Mouse (Mus musculus) heart, embryonic 11.5 days (tissue): ENCODE results near the gene Nfix. TPM values are rescaled to one million over a fixed set of nuclear protein-coding genes. Genes with fewer than 3 reads are reported as not detected.

Source experiments
- ATAC-seq: fragments of 200-750 bp; cut with Nextera tagmentation; replicated peaks from 2 replicates; pipeline ENCODE4 v1.8.0; 2017; ENCODE audit warnings: moderate library complexity; ENCODE audit not compliant: insufficient number of reproducible peaks, low FRiP score, low TSS enrichment
- H3K27ac ChIP-seq: fragments of 300-500 bp; sonication (generic); 2 replicates; pipeline ENCODE4 v1.5.1; 2014; ENCODE audit warnings: mild to moderate bottlenecking, low read depth, low read length
- H3K27me3 ChIP-seq: fragments of 300-500 bp; sonication (generic); 2 replicates; pipeline ENCODE4 v1.6.1; 2014; ENCODE audit warnings: mild to moderate bottlenecking, low read length, mixed read lengths; ENCODE audit not compliant: control insufficient read depth, insufficient read depth
- H3K36me3 ChIP-seq: fragments of 300-500 bp; sonication (generic); 2 replicates; pipeline ENCODE4 v1.6.1; 2014; ENCODE audit warnings: mild to moderate bottlenecking, low read length, moderate library complexity, mixed read lengths; ENCODE audit not compliant: control insufficient read depth, insufficient read depth
- H3K4me1 ChIP-seq: fragments of 300-500 bp; sonication (generic); 2 replicates; pipeline ENCODE4 v1.6.1; 2014; ENCODE audit warnings: low read length; ENCODE audit not compliant: control insufficient read depth, insufficient read depth
- H3K4me2 ChIP-seq: fragments of 300-500 bp; sonication (generic); 2 replicates; pipeline ENCODE4 v1.6.1; 2014; ENCODE audit warnings: mild to moderate bottlenecking, moderate library complexity
- H3K4me3 ChIP-seq: fragments of 300-500 bp; sonication (generic); 2 replicates; pipeline ENCODE4 v1.5.1; 2014; ENCODE audit warnings: low read depth, low read length
- H3K9ac ChIP-seq: fragments of 300-500 bp; sonication (generic); 2 replicates; pipeline ENCODE4 v1.6.1; 2014; ENCODE audit warnings: mild to moderate bottlenecking, low read depth, low read length, moderate library complexity
- H3K9me3 ChIP-seq: fragments of 300-500 bp; sonication (generic); replicated peaks from 2 replicates; pipeline ENCODE4 v1.6.1; 2016; ENCODE audit warnings: low read length; ENCODE audit not compliant: control insufficient read depth
- WGBS: fragments of 180-500 bp; shearing (Covaris S2); extraction: QIAGEN DNeasy Blood & Tissue Kit; methylation state at CpG from one replicate; pipeline ENCODE4 v1.1.7; 2014; ENCODE audit not compliant: insufficient replicate concordance; 5-methylcytosine and 5-hydroxymethylcytosine counted together
- polyA plus RNA-seq: library from polyadenylated mRNA; unstranded; fragments of >200 nt; fragmentation: Nextera tagmentation; extraction: Ambion mirVana; gene quantifications from 2 replicates; pipeline ENCODE4 v1.2.1, GENCODE M21; 2014

Nfix gene
- polyA plus RNA-seq: 6.1 and 7.6 TPM in 2 replicates

- no peak; the same call in 1 of the 2 replicates for ATAC-seq
- peak within 1 kb of the TSS; percentile 99 for H3K4me2 ChIP-seq
- peak within 1 kb of the TSS; percentile 80 for H3K9ac ChIP-seq
- no peak within 1 kb of the TSS; the same call in 1 of the 2 replicates for H3K27ac ChIP-seq
- H3K27me3 ChIP-seq: peaks cover 84% of the 10 kb centered on the region
- H3K36me3 ChIP-seq: no peaks in the 10 kb centered on the region
- H3K9me3 ChIP-seq: no peaks in the 10 kb centered on the region
- H3K4me3 ChIP-seq: peak within 1 kb of the TSS; percentile 68
- peaks cover 7% of the 10 kb centered on the region; the same call in 1 of the 2 replicates for H3K4me1 ChIP-seq
- WGBS: 4% methylated on average over 37 of the region's 125 CpGs
These were observed at the start of gene Nfix for GRCm38 (mm10) chr8:84799999-84800831. TSS of gene Nfix (minus strand) at chr8:84800344.

DNA sequence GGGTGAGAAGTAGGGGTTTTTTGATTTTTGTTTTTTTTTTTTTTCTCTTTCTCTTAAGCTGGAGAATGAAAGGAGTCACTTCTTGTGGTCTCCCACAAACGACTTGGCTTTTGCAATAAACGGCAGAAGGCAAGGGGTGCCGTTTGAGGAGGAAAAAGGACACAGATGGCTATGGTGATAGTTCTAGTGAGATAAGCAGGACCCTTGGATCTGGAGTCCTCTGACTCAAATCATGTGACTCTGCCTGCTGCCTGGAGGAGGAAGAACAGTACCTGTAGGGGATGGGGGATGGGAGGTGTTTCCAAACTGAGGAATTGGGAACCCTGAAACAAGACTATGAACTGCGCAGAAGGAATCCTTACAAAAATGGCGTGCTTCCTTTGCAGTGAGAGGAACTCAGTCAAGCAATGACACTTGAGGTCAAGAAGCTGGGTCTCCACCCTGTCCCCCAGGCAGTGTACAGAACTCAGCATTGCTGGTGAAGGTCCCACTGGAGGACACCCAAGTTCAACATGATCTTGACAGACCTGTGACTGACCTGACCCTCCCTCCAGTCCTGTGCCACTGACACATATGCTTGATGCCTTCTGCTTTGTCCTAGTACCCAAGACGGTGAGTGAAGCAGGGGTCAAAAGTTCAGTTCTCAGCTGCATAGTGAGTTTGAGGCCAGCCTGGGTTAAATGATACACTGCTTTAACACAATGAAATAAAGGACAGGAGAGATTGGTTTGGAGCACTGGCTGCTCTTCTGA, 47.7 kb upstream of the Nfix start:
- H3K27ac ChIP-seq: peak overlapping the region; percentile 85
- H3K36me3 ChIP-seq: peaks cover 17% of the 10 kb centered on the region
- H3K4me1 ChIP-seq: peaks cover 22% of the 10 kb centered on the region
- WGBS: 42% methylated on average over 6 of the region's 6 CpGs
- no peaks in the 10 kb centered on the region for H3K9me3 ChIP-seq
- H3K27me3 ChIP-seq: no peaks in the 10 kb centered on the region
- peak overlapping the region; percentile 97 for H3K4me3 ChIP-seq
- ATAC-seq: no peak
- peak overlapping the region; percentile 84 for H3K9ac ChIP-seq
- H3K4me2 ChIP-seq: peak overlapping the region; percentile 79

GRCm38 (mm10) chr8:84846722-84847572, 46.8 kb upstream of the Nfix start, which contains the start of gene Calr:
TSS of gene Calr (minus strand) at chr8:84846934.
- Histone ChIP-seq H3K36me3 (peaks cover 23% of the 10 kb centered on the region), H3K9me3 (no peaks in the 10 kb centered on the region), H3K27me3 (no peaks in the 10 kb centered on the region), H3K4me1 (peaks cover 28% of the 10 kb centered on the region), H3K4me2 (peak within 1 kb of the TSS; percentile 79), H3K27ac (peak within 1 kb of the TSS; percentile 85), H3K9ac (peak within 1 kb of the TSS; percentile 99), H3K4me3 (peak within 1 kb of the TSS; percentile 97)
- peak; percentile 99 for ATAC-seq
- under 1% methylated on average over 55 of the region's 55 CpGs for WGBS

- peak; percentile 9; the same call in 1 of the 2 replicates for ATAC-seq
- peaks cover 28% of the 10 kb centered on the region for H3K4me1 ChIP-seq
- peak overlapping the region; percentile 97 for H3K4me3 ChIP-seq
- H3K4me2 ChIP-seq: peak overlapping the region; percentile 69
- no peaks in the 10 kb centered on the region for H3K27me3 ChIP-seq
- peak overlapping the region; percentile 82 for H3K27ac ChIP-seq
- H3K36me3 ChIP-seq: peaks cover 30% of the 10 kb centered on the region
- under 1% methylated on average over 30 of the region's 30 CpGs for WGBS
- H3K9ac ChIP-seq: peak overlapping the region; percentile 99
- H3K9me3 ChIP-seq: no peaks in the 10 kb centered on the region
These were observed 46.1 kb upstream of the Nfix start for GRCm38 (mm10) chr8:84846094-84846721.

DNA sequence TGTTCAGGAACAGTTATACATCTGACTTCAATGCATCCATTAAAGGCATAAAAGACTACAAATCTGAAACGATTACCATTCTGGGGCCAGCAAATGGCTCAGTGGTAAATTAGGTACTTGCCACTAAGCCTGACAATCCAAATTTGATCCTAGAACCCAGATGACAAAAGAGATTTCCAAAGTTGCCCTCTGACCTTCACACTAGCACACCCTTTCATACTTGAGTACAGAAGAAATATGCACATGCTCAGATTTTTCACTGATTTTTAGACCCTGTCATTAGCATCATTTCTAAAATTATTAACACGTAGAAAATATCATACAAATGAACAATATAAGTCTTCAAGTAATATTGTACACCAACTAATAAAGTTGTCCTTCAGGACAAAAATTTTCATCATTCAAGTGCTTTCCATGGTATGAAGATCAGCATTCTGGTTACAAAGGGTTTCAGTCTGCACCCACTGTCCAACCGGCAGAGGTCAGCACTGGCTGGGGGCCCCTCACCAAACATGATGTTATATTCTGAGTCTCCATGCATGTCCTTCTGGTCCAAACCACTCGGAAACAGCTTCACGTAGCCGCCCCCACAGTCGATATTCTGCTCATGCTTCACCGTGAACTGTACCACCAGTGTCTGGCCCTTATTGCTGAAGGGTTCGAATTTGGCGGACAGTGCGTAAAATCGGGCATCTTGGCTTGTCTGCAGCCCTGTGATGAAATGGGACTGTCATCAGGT, 45.4 kb upstream of the Nfix start:
- Histone ChIP-seq H3K4me3 (peak overlapping the region; percentile 97), H3K27ac (peak overlapping the region; percentile 82), H3K36me3 (peaks cover 30% of the 10 kb centered on the region), H3K9me3 (no peaks in the 10 kb centered on the region), H3K4me2 (peak overlapping the region; percentile 69), H3K9ac (peak overlapping the region; percentile 99), H3K27me3 (no peaks in the 10 kb centered on the region), H3K4me1 (peaks cover 28% of the 10 kb centered on the region)
- ATAC-seq: no peak
- 15% methylated on average over 12 of the region's 12 CpGs for WGBS

DNA sequence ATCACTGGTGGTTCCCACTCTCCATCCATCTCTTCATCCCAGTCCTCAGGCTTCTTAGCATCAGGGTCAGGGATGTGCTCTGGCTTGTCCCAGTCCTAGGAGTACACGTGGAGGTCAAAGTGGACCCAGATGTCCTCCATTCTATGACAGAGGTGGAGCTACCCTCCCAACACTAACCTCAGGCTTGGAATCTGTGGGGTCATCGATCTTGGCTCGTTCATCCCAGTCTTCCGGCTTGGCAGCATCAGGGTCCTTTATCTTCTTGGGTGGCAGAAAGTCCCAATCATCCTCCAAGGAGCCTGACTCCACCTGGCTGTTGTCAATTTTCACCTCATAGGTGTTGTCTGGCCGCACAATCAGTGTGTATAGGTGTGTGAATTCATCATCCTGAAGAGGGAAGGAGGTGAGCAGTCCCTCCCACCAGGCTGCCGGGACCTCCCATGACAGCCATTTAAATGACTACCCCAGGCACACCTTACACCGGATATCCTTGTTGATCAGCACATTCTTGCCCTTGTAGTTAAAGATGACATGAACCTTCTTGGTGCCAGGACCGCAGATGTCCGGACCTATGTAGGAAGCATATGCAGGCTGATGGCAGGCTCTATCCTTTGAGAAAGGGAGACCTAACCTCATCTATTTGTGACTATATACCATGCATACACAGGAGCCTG, 44.4 kb upstream of the Nfix start:
- H3K36me3 ChIP-seq: peaks cover 30% of the 10 kb centered on the region
- H3K27ac ChIP-seq: no peak overlapping the region
- H3K27me3 ChIP-seq: no peaks in the 10 kb centered on the region
- peaks cover 30% of the 10 kb centered on the region for H3K4me1 ChIP-seq
- H3K4me2 ChIP-seq: peak overlapping the region; percentile 69
- H3K9ac ChIP-seq: peak overlapping the region; percentile 99
- no peak for ATAC-seq
- no peaks in the 10 kb centered on the region for H3K9me3 ChIP-seq
- peak overlapping the region; percentile 97 for H3K4me3 ChIP-seq
- WGBS: 85% methylated on average over 9 of the region's 9 CpGs

DNA sequence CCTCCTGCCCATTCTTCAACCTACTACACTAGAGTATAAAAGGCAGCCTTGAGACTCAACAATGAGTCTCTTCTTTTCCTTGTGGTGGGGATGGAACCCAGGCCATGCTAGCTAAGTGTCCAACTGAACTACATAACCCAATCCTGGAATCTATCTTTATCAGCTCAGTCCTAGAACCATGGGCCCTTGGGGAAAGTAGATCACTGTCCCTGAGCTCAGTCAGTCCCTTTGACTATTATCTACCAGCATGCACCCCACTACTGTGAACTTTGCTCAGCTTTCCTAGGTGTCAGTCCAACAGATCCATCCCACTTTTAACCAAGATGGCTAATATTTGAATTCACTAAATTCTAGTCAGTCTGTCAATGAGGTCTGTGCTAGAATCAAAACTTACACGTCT, 41.4 kb upstream of the Nfix start:
- no peak overlapping the region for H3K9ac ChIP-seq
- 84% methylated on average over 1 of the region's 1 CpGs for WGBS
- peaks cover 27% of the 10 kb centered on the region for H3K4me1 ChIP-seq

More for the DNA sequence above, 41.4 kb upstream of the Nfix start:
- no peak for ATAC-seq
- H3K4me3 ChIP-seq: no peak overlapping the region
- H3K27me3 ChIP-seq: no peaks in the 10 kb centered on the region
- H3K27ac ChIP-seq: peak overlapping the region; percentile 29; the same call in 1 of the 2 replicates
- H3K9me3 ChIP-seq: no peaks in the 10 kb centered on the region
- peaks cover 51% of the 10 kb centered on the region for H3K36me3 ChIP-seq
- H3K4me2 ChIP-seq: no peak overlapping the region
